Mouse (Mus musculus): ENCODE data around the gene Eif3g. TPM values are rescaled to one million over a fixed set of nuclear protein-coding genes. Genes with fewer than 3 reads are reported as not detected.

The Eif3g gene
- total and polyA plus RNA-seq, 2 experiments from 2014 or later: 95.7 to 232 TPM

DNA sequence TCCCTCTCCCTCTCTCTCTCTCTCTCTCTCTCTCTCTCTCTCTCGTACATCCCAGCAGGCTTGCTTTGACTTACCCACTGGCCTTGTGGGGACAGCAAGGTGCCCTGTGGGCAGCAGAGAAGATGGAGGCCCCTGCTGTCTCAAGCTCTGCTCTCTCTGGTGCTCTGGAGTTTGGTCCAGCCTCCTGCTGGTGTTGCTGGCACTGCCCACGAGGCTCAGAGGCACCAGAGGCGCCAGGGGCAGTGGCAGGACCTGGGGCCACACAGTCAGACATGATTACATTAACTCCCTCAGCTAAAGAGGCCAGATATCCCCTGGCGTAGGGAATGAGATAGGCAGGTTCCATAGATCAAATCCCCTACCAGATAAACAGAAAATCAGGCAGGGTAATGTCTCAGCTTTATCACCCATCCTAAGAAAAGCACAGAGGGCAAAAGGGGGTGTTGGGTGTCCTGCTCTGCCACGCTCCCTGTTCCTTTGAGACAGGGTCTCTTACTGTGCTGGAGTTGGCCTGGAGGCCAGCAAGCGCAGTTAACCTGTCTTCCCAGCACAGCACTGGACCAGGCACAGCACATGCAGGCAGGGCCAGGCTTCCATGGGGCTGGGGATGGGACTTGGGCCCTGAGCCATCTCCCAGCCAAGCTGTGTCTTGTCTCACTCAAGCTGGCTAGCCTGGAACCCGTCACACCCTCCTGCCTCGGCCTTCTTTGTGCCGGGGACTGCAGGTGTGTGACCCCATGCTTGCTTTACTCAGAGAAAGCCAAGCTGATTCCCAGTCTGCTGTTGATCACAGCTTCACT, 21.9 kb downstream of the Eif3g start:
- TF ChIP-seq CTCF (IDR thresholded peaks at IDR 0.05): no peak
- Histone ChIP-seq H3K4me3 (ENCODE audit: low read depth, low read length) (no peak overlapping the region), H3K27me3 (ENCODE audit: insufficient read depth, low read length) (no peaks in the 10 kb centered on the region), H3K9me3 (ENCODE audit: low read length) (no peaks in the 10 kb centered on the region), H3K27ac (ENCODE audit: low read depth, low read length) (no peak overlapping the region), H3K9ac (replicated peaks; ENCODE audit: low read length, poor library complexity, severe bottlenecking) (no peak overlapping the region), H3K4me2 (ENCODE audit: low read depth, low read length, poor library complexity, severe bottlenecking) (no peak overlapping the region), H3K4me1 (ENCODE audit: insufficient read depth, low read length) (no peaks in the 10 kb centered on the region), H3K36me3 (ENCODE audit: insufficient read depth, low read length) (peaks cover 11% of the 10 kb centered on the region; the same call in 1 of the 2 replicates)
- ATAC-seq (ENCODE audit: low FRiP score) (no peak), DNase-seq (ENCODE audit: low spot score) (no peak)
- WGBS: 72% methylated on average over 8 of the region's 9 CpGs

GRCm38 (mm10) chr9:20875021-20875790, 23.2 kb downstream of the Eif3g start:
- Histone ChIP-seq H3K9me3 (ENCODE audit: low read length) (no peaks in the 10 kb centered on the region), H3K27me3 (ENCODE audit: insufficient read depth, low read length) (peaks cover 4% of the 10 kb centered on the region; the same call in 1 of the 2 replicates), H3K4me2 (ENCODE audit: low read depth, low read length, poor library complexity, severe bottlenecking) (no peak overlapping the region), H3K27ac (ENCODE audit: low read depth, low read length) (no peak overlapping the region), H3K4me3 (ENCODE audit: low read depth, low read length) (no peak overlapping the region), H3K36me3 (ENCODE audit: insufficient read depth, low read length) (peaks cover 11% of the 10 kb centered on the region; the same call in 1 of the 2 replicates), H3K9ac (replicated peaks; ENCODE audit: low read length, poor library complexity, severe bottlenecking) (no peak overlapping the region), H3K4me1 (ENCODE audit: insufficient read depth, low read length) (no peaks in the 10 kb centered on the region)
- DNase-seq (ENCODE audit: low spot score) (no peak), ATAC-seq (ENCODE audit: low FRiP score) (no peak)
- no peak for TF ChIP-seq CTCF (IDR thresholded peaks at IDR 0.05)
- WGBS: 68% methylated on average over 23 of the region's 23 CpGs

- Histone ChIP-seq H3K27ac (ENCODE audit: low read depth, low read length) (no peak overlapping the region), H3K36me3 (ENCODE audit: insufficient read depth, low read length) (peaks cover 11% of the 10 kb centered on the region; the same call in 1 of the 2 replicates), H3K27me3 (ENCODE audit: insufficient read depth, low read length) (peaks cover 18% of the 10 kb centered on the region), H3K9ac (replicated peaks; ENCODE audit: low read length, poor library complexity, severe bottlenecking) (no peak overlapping the region), H3K4me2 (ENCODE audit: low read depth, low read length, poor library complexity, severe bottlenecking) (no peak overlapping the region), H3K9me3 (ENCODE audit: low read length) (no peaks in the 10 kb centered on the region), H3K4me3 (ENCODE audit: low read depth, low read length) (no peak overlapping the region), H3K4me1 (ENCODE audit: insufficient read depth, low read length) (0 out of 2 replicates have a peak, but pooled peaks cover 1% of the 10 kb centered on the region)
- no peak for DNase-seq (ENCODE audit: low spot score)
- ATAC-seq (ENCODE audit: low FRiP score): no peak
- 94% methylated on average over 12 of the region's 12 CpGs for WGBS
- TF ChIP-seq CTCF (IDR thresholded peaks at IDR 0.05): no peak
These were observed 24.9 kb downstream of the Eif3g start for GRCm38 (mm10) chr9:20873521-20873920.

DNA sequence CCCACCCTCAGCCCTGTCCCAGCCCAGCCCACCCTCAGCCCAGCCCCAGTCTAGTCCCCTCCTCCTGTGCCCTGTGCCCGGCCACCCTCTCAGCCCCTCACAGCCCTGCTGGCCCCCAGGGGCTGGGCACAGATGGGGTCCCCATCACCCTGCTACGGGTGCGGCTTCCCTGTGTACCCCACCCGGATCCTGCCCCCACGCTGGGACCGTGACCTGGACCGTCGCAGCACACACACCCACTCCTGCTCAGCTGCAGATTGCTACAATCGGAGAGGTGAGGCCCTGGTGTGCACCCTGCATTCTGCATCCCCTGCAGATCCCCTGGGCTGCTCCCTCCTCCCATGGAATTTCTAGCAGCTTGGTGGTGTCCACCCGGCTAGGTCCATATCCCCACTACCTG, 25.4 kb downstream of the Eif3g start:
- Histone ChIP-seq H3K4me2 (ENCODE audit: low read depth, low read length, poor library complexity, severe bottlenecking) (no peak overlapping the region), H3K4me3 (ENCODE audit: low read depth, low read length) (no peak overlapping the region), H3K9ac (replicated peaks; ENCODE audit: low read length, poor library complexity, severe bottlenecking) (no peak overlapping the region), H3K4me1 (ENCODE audit: insufficient read depth, low read length) (0 out of 2 replicates have a peak, but pooled peaks cover 4% of the 10 kb centered on the region), H3K27ac (ENCODE audit: low read depth, low read length) (no peak overlapping the region), H3K9me3 (ENCODE audit: low read length) (no peaks in the 10 kb centered on the region), H3K36me3 (ENCODE audit: insufficient read depth, low read length) (peaks cover 11% of the 10 kb centered on the region; the same call in 1 of the 2 replicates), H3K27me3 (ENCODE audit: insufficient read depth, low read length) (peaks cover 22% of the 10 kb centered on the region)
- DNase-seq (ENCODE audit: low spot score): no peak
- no peak for TF ChIP-seq CTCF (IDR thresholded peaks at IDR 0.05)
- ATAC-seq (ENCODE audit: low FRiP score): no peak
- WGBS: 88% methylated on average over 9 of the region's 10 CpGs

- Histone ChIP-seq H3K36me3 (ENCODE audit: insufficient read depth, low read length) (peaks cover 11% of the 10 kb centered on the region; the same call in 1 of the 2 replicates), H3K27ac (ENCODE audit: low read depth, low read length) (no peak overlapping the region), H3K9ac (replicated peaks; ENCODE audit: low read length, poor library complexity, severe bottlenecking) (no peak overlapping the region), H3K4me2 (ENCODE audit: low read depth, low read length, poor library complexity, severe bottlenecking) (no peak overlapping the region), H3K4me1 (ENCODE audit: insufficient read depth, low read length) (0 out of 2 replicates have a peak, but pooled peaks cover 4% of the 10 kb centered on the region), H3K27me3 (ENCODE audit: insufficient read depth, low read length) (peaks cover 28% of the 10 kb centered on the region), H3K4me3 (ENCODE audit: low read depth, low read length) (no peak overlapping the region), H3K9me3 (ENCODE audit: low read length) (no peaks in the 10 kb centered on the region)
- 74% methylated on average over 12 of the region's 12 CpGs for WGBS
- DNase-seq (ENCODE audit: low spot score): no peak
- no peak for ATAC-seq (ENCODE audit: low FRiP score)
- TF ChIP-seq CTCF (IDR thresholded peaks at IDR 0.05): peak; percentile 38
These were observed 27.9 kb downstream of the Eif3g start for GRCm38 (mm10) chr9:20870211-20871173.

All from midbrain, postnatal 0 days (tissue).